Mouse (Mus musculus) heart, adult 2 months (tissue): ENCODE measurements around the gene Coro2b.

Experiments
- CTCF ChIP-seq: fragments of 200-600 bp; IDR thresholded peaks from 2 replicates; pipeline ENCODE4 v1.8.1; 2022; ENCODE audit warnings: antibody characterized with exemption, mild to moderate bottlenecking, moderate library complexity
- EP300 ChIP-seq: fragments of 200-500 bp; IDR thresholded peaks from 2 replicates; pipeline ENCODE4 v1.6.1; 2011; ENCODE audit warnings: low read depth, low read length, control low read depth; ENCODE audit not compliant: insufficient read depth

GRCm38 (mm10) chr9:62550661-62551093 lies 13.8 kb upstream of the Coro2b start:
- TF ChIP-seq EP300 (no peak), CTCF (peak; percentile 83)
